Mouse (Mus musculus) lung, postnatal 10 days (tissue): ENCODE measurements around the gene Olfr889.
"Not testable (repeated sequence)": the region's sequence is repeated elsewhere in the genome, so short reads cannot be mapped to it uniquely, and the experiment has no call there.

Source experiments
- DNase-seq: peaks from one replicate; pipeline ENCODE4 v3.0.0; 2021

The Olfr889 gene

DNA sequence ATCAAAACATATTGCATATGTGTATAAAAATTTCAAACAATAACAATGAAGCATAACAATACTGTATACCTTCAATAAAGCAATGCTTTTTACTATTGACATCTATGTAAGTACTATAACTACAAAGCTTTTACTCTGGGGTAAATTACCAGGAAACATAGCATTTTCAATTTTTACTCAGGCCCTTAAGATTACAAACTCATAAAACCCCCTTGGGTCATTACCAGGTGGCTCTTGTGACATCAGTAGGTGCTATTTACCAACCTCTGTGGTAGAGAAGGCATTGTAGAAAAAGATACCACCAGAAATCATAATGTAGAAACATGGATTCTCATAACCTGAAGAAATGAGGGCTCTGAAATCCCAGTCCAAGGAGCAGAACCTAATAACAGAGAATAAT, at the start of gene Olfr889:
TSS of gene Olfr889 (plus strand) at position 301 of the 400 bp plus-strand sequence.
- DNase-seq, result no peak

DNA sequence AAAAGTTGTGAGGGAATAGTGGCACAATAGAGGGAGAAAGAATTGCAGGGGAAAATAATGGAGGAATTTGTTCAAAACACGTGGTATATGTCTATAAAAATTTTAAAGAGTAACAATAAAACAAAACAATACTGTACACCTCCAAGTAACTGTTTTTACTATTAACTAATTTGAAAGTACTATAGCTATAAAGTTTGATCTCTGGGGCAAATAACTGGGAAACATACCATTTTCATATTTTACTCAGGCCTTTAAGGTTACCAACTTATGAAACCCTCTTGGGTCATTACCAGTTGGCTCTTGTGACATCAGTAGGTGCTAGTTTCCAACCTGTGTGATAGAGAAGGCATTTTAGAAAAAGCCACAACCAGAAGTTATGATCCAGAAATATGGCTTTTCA, 31.2 kb upstream of the Olfr889 start, which contains the start of gene Olfr887:
TSS of gene Olfr887 (plus strand) at position 301 of the 400 bp plus-strand sequence.
- no peak for DNase-seq

DNA sequence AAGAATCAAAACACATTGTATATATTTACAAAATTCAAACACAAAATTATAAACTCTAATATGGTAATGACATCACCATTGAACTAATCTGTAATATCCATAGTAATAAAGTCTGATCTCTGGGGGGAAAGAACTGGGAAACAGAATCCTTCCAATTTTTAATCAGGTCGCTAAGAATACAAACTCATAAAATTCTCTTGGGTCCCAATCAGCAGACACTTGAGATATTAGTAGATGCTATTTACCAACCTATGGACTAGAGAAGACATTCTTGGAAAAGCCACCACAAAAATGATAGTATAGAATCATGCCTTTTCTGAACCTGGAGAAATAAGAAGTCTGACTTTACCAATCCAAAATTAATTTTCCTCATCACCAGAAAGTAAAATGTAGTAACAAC, 7.2 kb upstream of the Olfr889 start, which contains the start of gene Olfr888:
TSS of gene Olfr888 (plus strand) at position 301 of the 400 bp plus-strand sequence.
- no peak for DNase-seq

DNA sequence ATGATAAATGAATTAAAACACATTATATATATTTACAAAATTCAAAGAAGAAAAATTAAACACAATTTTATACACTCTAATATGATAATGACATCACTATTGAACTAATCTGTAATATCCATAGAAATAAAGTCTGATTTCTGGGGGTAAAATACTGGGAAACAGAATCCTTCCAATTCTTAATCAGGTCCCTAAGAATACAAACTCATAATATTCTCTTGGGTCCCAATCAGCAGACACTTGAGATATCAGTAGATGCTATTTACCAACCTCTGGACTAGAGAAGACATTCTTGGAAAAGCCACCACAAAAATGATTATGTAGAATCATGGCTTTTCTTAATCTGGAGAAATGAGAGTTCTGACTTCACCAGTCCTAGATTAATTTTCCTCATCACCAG, 27.2 kb downstream of the Olfr889 start, which contains the start of gene Olfr890:
TSS of gene Olfr890 (plus strand) at position 301 of the 400 bp plus-strand sequence.
- DNase-seq, result no peak

GRCm38 (mm10) chr9:38168341-38168740, 53.3 kb downstream of the Olfr889 start:
- DNase-seq, result not testable (repeated sequence)
